Mouse (Mus musculus) hindbrain, embryonic 12.5 days (tissue): Measurements from ENCODE around the gene Atp5s. TPM values are rescaled to one million over a fixed set of nuclear protein-coding genes. Genes with fewer than 3 reads are reported as not detected.
A peak's percentile ranks its signal among the peaks of the same experiment; 100 is the strongest.

Experiments used
- ATAC-seq: fragments of 200-750 bp; cut with Nextera tagmentation; 2 replicates; pipeline ENCODE4 v1.8.0; 2017; ENCODE audit warnings: moderate TSS enrichment; ENCODE audit not compliant: low FRiP score
- H3K27ac ChIP-seq: fragments of 300-500 bp; sonication (generic); 2 replicates; pipeline ENCODE4 v1.5.1; 2016; ENCODE audit warnings: mild to moderate bottlenecking
- H3K27me3 ChIP-seq: fragments of 300-500 bp; sonication (generic); 2 replicates; pipeline ENCODE4 v1.6.1; 2016; ENCODE audit warnings: mild to moderate bottlenecking
- H3K36me3 ChIP-seq: fragments of 300-500 bp; sonication (generic); 2 replicates; pipeline ENCODE4 v1.6.1; 2016; ENCODE audit warnings: mild to moderate bottlenecking
- H3K4me1 ChIP-seq: fragments of 300-500 bp; sonication (generic); 2 replicates; pipeline ENCODE4 v1.6.1; 2016
- H3K4me2 ChIP-seq: fragments of 300-500 bp; sonication (generic); replicated peaks from 2 replicates; pipeline ENCODE4 v1.6.1; 2016; ENCODE audit warnings: mild to moderate bottlenecking
- H3K4me3 ChIP-seq: fragments of 300-500 bp; sonication (generic); 2 replicates; pipeline ENCODE4 v1.5.1; 2016; ENCODE audit warnings: mild to moderate bottlenecking
- H3K9ac ChIP-seq: fragments of 300-500 bp; sonication (generic); 2 replicates; pipeline ENCODE4 v1.6.1; 2016; ENCODE audit warnings: mild to moderate bottlenecking, moderate library complexity
- H3K9me3 ChIP-seq: fragments of 300-500 bp; sonication (generic); replicated peaks from 2 replicates; pipeline ENCODE4 v1.6.1; 2016; ENCODE audit warnings: mild to moderate bottlenecking
- WGBS: fragments of 180-500 bp; shearing (Covaris S2); methylation state at CpG from one replicate; pipeline ENCODE4 v1.1.7; 2016; 5-methylcytosine and 5-hydroxymethylcytosine counted together
- polyA plus RNA-seq: library from polyadenylated mRNA; unstranded; fragments of >200 nt; fragmentation: Nextera tagmentation; extraction: Ambion mirVana; gene quantifications from 2 replicates; pipeline ENCODE4 v1.2.1, GENCODE M21; 2016

Gene Atp5s
- polyA plus RNA-seq, 1 experiment from 2014 or later = 26.1 TPM

GRCm38 (mm10) chr12:69696746-69697145 lies 28.0 kb upstream of the Atp5s start:
- no peak for ATAC-seq
- Histone ChIP-seq H3K9ac (no peak overlapping the region), H3K4me1 (no peaks in the 10 kb centered on the region), H3K36me3 (peaks cover 6% of the 10 kb centered on the region; the same call in 1 of the 2 replicates), H3K4me2 (no peak overlapping the region), H3K9me3 (no peaks in the 10 kb centered on the region), H3K4me3 (no peak overlapping the region), H3K27me3 (no peaks in the 10 kb centered on the region), H3K27ac (no peak overlapping the region)
- 76% methylated on average over 5 of the region's 5 CpGs for WGBS

GRCm38 (mm10) chr12:69698352-69698751 lies 26.4 kb upstream of the Atp5s start:
- WGBS = 86% methylated on average over 6 of the region's 6 CpGs
- H3K4me1 ChIP-seq = no peaks in the 10 kb centered on the region
- peaks cover 8% of the 10 kb centered on the region; the same call in 1 of the 2 replicates for H3K36me3 ChIP-seq
- H3K9ac ChIP-seq = no peak overlapping the region
- no peak overlapping the region for H3K4me2 ChIP-seq
- no peak overlapping the region for H3K27ac ChIP-seq
- no peak for ATAC-seq
- no peaks in the 10 kb centered on the region for H3K9me3 ChIP-seq
- H3K4me3 ChIP-seq = no peak overlapping the region
- H3K27me3 ChIP-seq = no peaks in the 10 kb centered on the region

- no peak for ATAC-seq
- Histone ChIP-seq H3K9ac (no peak overlapping the region), H3K4me1 (no peaks in the 10 kb centered on the region), H3K36me3 (peaks cover 4% of the 10 kb centered on the region; the same call in 1 of the 2 replicates), H3K4me3 (no peak overlapping the region), H3K9me3 (no peaks in the 10 kb centered on the region), H3K4me2 (no peak overlapping the region), H3K27ac (no peak overlapping the region), H3K27me3 (no peaks in the 10 kb centered on the region)
- WGBS = 88% methylated on average over 11 of the region's 11 CpGs
Observed at GRCm38 (mm10) chr12:69704799-69705458, 19.8 kb upstream of the Atp5s start.

GRCm38 (mm10) chr12:69713628-69714027 lies 11.1 kb upstream of the Atp5s start:
- H3K9ac ChIP-seq = no peak overlapping the region
- no peak for ATAC-seq
- no peak overlapping the region for H3K4me2 ChIP-seq
- 0 out of 2 replicates have a peak, but pooled peaks cover 1% of the 10 kb centered on the region for H3K9me3 ChIP-seq
- no peaks in the 10 kb centered on the region for H3K4me1 ChIP-seq
- H3K4me3 ChIP-seq = no peak overlapping the region
- no peaks in the 10 kb centered on the region for H3K27me3 ChIP-seq
- peaks cover 11% of the 10 kb centered on the region for H3K36me3 ChIP-seq
- H3K27ac ChIP-seq = no peak overlapping the region

GRCm38 (mm10) chr12:69722857-69723256 lies 1.9 kb upstream of the Atp5s start:
- H3K4me3 ChIP-seq = no peak overlapping the region
- no peak for ATAC-seq
- no peak overlapping the region for H3K4me2 ChIP-seq
- no peak overlapping the region for H3K9ac ChIP-seq
- peaks cover 13% of the 10 kb centered on the region for H3K9me3 ChIP-seq
- H3K36me3 ChIP-seq = peaks cover 20% of the 10 kb centered on the region
- 93% methylated on average over 3 of the region's 3 CpGs for WGBS
- H3K27ac ChIP-seq = no peak overlapping the region
- H3K4me1 ChIP-seq = peaks cover 17% of the 10 kb centered on the region
- no peaks in the 10 kb centered on the region for H3K27me3 ChIP-seq

GRCm38 (mm10) chr12:69723376-69723775 lies 1.4 kb upstream of the Atp5s start:
- 73% methylated on average over 2 of the region's 2 CpGs for WGBS
- Histone ChIP-seq H3K4me2 (peak overlapping the region; percentile 92), H3K9ac (no peak overlapping the region), H3K27me3 (no peaks in the 10 kb centered on the region), H3K27ac (no peak overlapping the region), H3K36me3 (peaks cover 16% of the 10 kb centered on the region), H3K4me1 (peaks cover 17% of the 10 kb centered on the region), H3K9me3 (peaks cover 13% of the 10 kb centered on the region), H3K4me3 (0 out of 2 replicates have a peak overlapping the region, but pooled peaks have one; percentile 78)
- ATAC-seq = no peak

GRCm38 (mm10) chr12:69724018-69724710 lies 586 bp upstream of the Atp5s start:
- peak; percentile 3 for ATAC-seq
- H3K27ac ChIP-seq = 0 out of 2 replicates have a peak overlapping the region, but pooled peaks have one; percentile 30

GRCm38 (mm10) chr12:69729246-69729645 lies 4.5 kb downstream of the Atp5s start:
- Histone ChIP-seq H3K27ac (no peak overlapping the region), H3K4me2 (no peak overlapping the region), H3K27me3 (no peaks in the 10 kb centered on the region), H3K9ac (no peak overlapping the region), H3K4me1 (peaks cover 7% of the 10 kb centered on the region), H3K9me3 (no peaks in the 10 kb centered on the region), H3K36me3 (no peaks in the 10 kb centered on the region), H3K4me3 (no peak overlapping the region)
- ATAC-seq = no peak
- WGBS = 92% methylated on average over 1 of the region's 1 CpGs

More at GRCm38 (mm10) chr12:69724018-69724710, 586 bp upstream of the Atp5s start:
- peak overlapping the region; percentile 78 for H3K4me3 ChIP-seq
- peak overlapping the region; percentile 83 for H3K9ac ChIP-seq
- H3K27me3 ChIP-seq = no peaks in the 10 kb centered on the region
- H3K9me3 ChIP-seq = peaks cover 7% of the 10 kb centered on the region
- H3K36me3 ChIP-seq = peaks cover 12% of the 10 kb centered on the region
- H3K4me1 ChIP-seq = peaks cover 17% of the 10 kb centered on the region
- 4% methylated on average over 23 of the region's 24 CpGs for WGBS
- peak overlapping the region; percentile 92 for H3K4me2 ChIP-seq

- Histone ChIP-seq H3K27ac (no peak overlapping the region), H3K4me3 (no peak overlapping the region), H3K9me3 (no peaks in the 10 kb centered on the region), H3K9ac (no peak overlapping the region), H3K4me2 (no peak overlapping the region), H3K36me3 (no peaks in the 10 kb centered on the region), H3K27me3 (no peaks in the 10 kb centered on the region), H3K4me1 (peaks cover 4% of the 10 kb centered on the region; the same call in 1 of the 2 replicates)
- ATAC-seq = no peak
- WGBS = 68% methylated on average over 1 of the region's 1 CpGs
Observed at GRCm38 (mm10) chr12:69730306-69730705, 5.6 kb downstream of the Atp5s start.

- Histone ChIP-seq H3K27ac (no peak overlapping the region), H3K36me3 (no peaks in the 10 kb centered on the region), H3K4me3 (no peak overlapping the region), H3K4me2 (no peak overlapping the region), H3K4me1 (no peaks in the 10 kb centered on the region), H3K9ac (no peak overlapping the region), H3K9me3 (no peaks in the 10 kb centered on the region), H3K27me3 (no peaks in the 10 kb centered on the region)
- WGBS = 43% methylated on average over 5 of the region's 5 CpGs
- no peak for ATAC-seq
Observed at GRCm38 (mm10) chr12:69732221-69732620, 7.5 kb downstream of the Atp5s start.

- Histone ChIP-seq H3K4me3 (no peak overlapping the region), H3K36me3 (no peaks in the 10 kb centered on the region), H3K27ac (no peak overlapping the region), H3K9ac (no peak overlapping the region), H3K4me2 (no peak overlapping the region), H3K9me3 (no peaks in the 10 kb centered on the region), H3K27me3 (no peaks in the 10 kb centered on the region), H3K4me1 (no peaks in the 10 kb centered on the region)
- 22% methylated on average over 2 of the region's 2 CpGs for WGBS
- ATAC-seq = no peak
Observed at GRCm38 (mm10) chr12:69733518-69733917, 8.8 kb downstream of the Atp5s start.

GRCm38 (mm10) chr12:69733923-69734322 lies 9.2 kb downstream of the Atp5s start:
- Histone ChIP-seq H3K9ac (no peak overlapping the region), H3K27me3 (no peaks in the 10 kb centered on the region), H3K4me2 (no peak overlapping the region), H3K9me3 (no peaks in the 10 kb centered on the region), H3K4me3 (no peak overlapping the region), H3K27ac (no peak overlapping the region), H3K4me1 (no peaks in the 10 kb centered on the region), H3K36me3 (no peaks in the 10 kb centered on the region)
- 88% methylated on average over 3 of the region's 3 CpGs for WGBS
- no peak for ATAC-seq
